Mouse (Mus musculus): Measurements from ENCODE around the gene Mis18a.

DNA sequence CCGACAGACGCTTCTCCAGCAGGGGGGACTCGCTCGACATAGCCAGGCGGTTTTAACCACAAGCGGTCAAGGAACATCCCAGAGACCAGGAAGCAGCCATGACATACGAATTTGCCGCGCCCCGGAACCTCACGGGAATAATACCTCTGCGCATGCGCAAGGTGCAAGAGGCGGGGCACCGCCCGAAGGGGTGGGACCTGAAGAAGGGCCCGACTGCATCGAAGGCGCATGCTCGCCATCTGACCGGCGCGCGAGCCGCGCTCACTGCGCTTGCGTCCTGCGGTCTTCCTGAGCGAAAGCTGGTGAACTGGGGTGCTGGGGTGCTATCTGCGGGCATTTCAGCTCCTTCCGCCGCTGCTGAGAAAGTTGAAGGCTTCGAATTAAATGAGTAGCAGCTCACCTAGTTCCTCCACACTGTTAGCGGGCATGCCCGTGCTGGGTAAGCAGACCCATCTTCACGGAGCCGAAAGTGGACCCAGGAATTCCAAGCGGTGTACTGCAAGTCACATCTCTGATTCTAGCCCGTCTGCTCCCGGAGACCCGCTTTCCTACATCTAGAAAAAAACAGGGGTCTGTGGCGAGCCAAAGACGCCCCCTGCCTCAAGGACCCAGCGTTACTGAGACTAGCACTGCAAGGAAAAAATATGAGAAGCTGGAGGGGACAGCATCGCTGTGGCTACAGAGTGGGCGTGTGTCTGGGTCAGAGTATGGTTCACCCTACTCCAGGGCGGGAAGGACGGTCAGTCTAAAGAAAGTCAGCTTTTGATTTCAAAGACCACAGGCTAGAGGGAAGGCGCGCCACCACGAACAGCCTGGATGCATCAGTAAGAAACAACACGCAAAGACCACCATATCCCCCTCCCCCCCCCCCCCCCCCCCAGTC, at the start of gene Mis18a:
- TF ChIP-seq CTCF (IDR thresholded peaks at IDR 0.05; ENCODE audit: low read depth, low read length) (no peak), POLR2AphosphoS5 (IDR thresholded peaks at IDR 0.05; ENCODE audit: insufficient replicate concordance, low read depth, low read length) (no peak)
